Mouse (Mus musculus) liver, postnatal 0 days (tissue): Measurements from ENCODE around the gene Dpep2nb. TPM values are rescaled to one million over a fixed set of nuclear protein-coding genes. Genes with fewer than 3 reads are reported as not detected.
A peak's percentile ranks its signal among the peaks of the same experiment; 100 is the strongest.
"Not testable (repeated sequence)": the region's sequence is repeated elsewhere in the genome, so short reads cannot be mapped to it uniquely, and the experiment has no call there.

ENCODE experiments used
- ATAC-seq: fragments of 200-750 bp; cut with Nextera tagmentation; 2 replicates; pipeline ENCODE4 v1.8.0; 2017; ENCODE audit warnings: mild to moderate bottlenecking, moderate library complexity
- DNase-seq: peaks from one replicate; pipeline ENCODE4 v3.0.0-alpha.2; 2016
- H3K27ac ChIP-seq: fragments of 300-500 bp; sonication (generic); 2 replicates; pipeline ENCODE4 v1.5.1; 2014; ENCODE audit warnings: antibody characterized with exemption, moderate library complexity, mild to moderate bottlenecking, low read depth
- H3K27me3 ChIP-seq: fragments of 300-500 bp; sonication (generic); 2 replicates; pipeline ENCODE4 v1.6.1; 2014; ENCODE audit warnings: low read length, control low read depth, mixed read lengths; ENCODE audit not compliant: insufficient read depth
- H3K36me3 ChIP-seq: fragments of 300-500 bp; sonication (generic); replicated peaks from 2 replicates; pipeline ENCODE4 v1.6.1; 2014; ENCODE audit warnings: mild to moderate bottlenecking, control low read depth, low read length, moderate library complexity, mixed read lengths; ENCODE audit not compliant: insufficient read depth
- H3K4me1 ChIP-seq: fragments of 300-500 bp; sonication (generic); 2 replicates; pipeline ENCODE4 v1.6.1; 2014; ENCODE audit warnings: antibody characterized with exemption, mild to moderate bottlenecking, control low read depth; ENCODE audit not compliant: insufficient read depth
- H3K4me2 ChIP-seq: fragments of 300-500 bp; sonication (generic); 2 replicates; pipeline ENCODE4 v1.6.1; 2014; ENCODE audit warnings: low read depth, mild to moderate bottlenecking, low read length, moderate library complexity, mixed read lengths
- H3K4me3 ChIP-seq: fragments of 300-500 bp; sonication (generic); 2 replicates; pipeline ENCODE4 v1.5.1; 2014; ENCODE audit warnings: low read depth, low read length
- H3K9ac ChIP-seq: fragments of 300-500 bp; sonication (generic); replicated peaks from 2 replicates; pipeline ENCODE4 v1.6.1; 2014; ENCODE audit warnings: mild to moderate bottlenecking, moderate library complexity
- H3K9me3 ChIP-seq: fragments of 300-500 bp; sonication (generic); 2 replicates; pipeline ENCODE4 v1.6.1; 2016; ENCODE audit warnings: mild to moderate bottlenecking, control low read depth, low read length, mixed read lengths
- CTCF ChIP-seq: sonication (generic); IDR thresholded peaks from 2 replicates; pipeline ENCODE4 v1.5.1; 2016; ENCODE audit warnings: antibody characterized with exemption, low read depth
- EP300 ChIP-seq: IDR thresholded peaks from 2 replicates; pipeline ENCODE4 v1.6.1; 2016; ENCODE audit warnings: antibody characterized with exemption, low read depth, mild to moderate bottlenecking
- WGBS: fragments of 180-500 bp; shearing (Covaris S2); extraction: QIAGEN DNeasy Blood & Tissue Kit; methylation state at CpG from one replicate; pipeline ENCODE4 v1.1.7; 2014; ENCODE audit not compliant: insufficient replicate concordance; 5-methylcytosine and 5-hydroxymethylcytosine counted together
- polyA plus RNA-seq: library from polyadenylated mRNA; unstranded; fragments of >200 nt; fragmentation: Nextera tagmentation; extraction: Ambion mirVana; gene quantifications from 2 replicates; pipeline ENCODE4 v1.2.1, GENCODE M21; 2015

Dpep2nb gene
- polyA plus RNA-seq, 1 experiment from 2014 or later = not detected

- Histone ChIP-seq H3K4me2 (no peak overlapping the region), H3K9me3 (no peaks in the 10 kb centered on the region), H3K4me1 (no peaks in the 10 kb centered on the region; the same call in 1 of the 2 replicates), H3K4me3 (no peak overlapping the region), H3K36me3 (peaks cover 4% of the 10 kb centered on the region), H3K27ac (no peak overlapping the region), H3K9ac (no peak overlapping the region), H3K27me3 (no peaks in the 10 kb centered on the region)
- 74% methylated on average over 10 of the region's 10 CpGs for WGBS
- DNase-seq = no peak
- TF ChIP-seq EP300 (no peak), CTCF (no peak)
- ATAC-seq = no peak
Measured at GRCm38 (mm10) chr8:106038721-106039120, 32.9 kb upstream of the Dpep2nb start.

DNA sequence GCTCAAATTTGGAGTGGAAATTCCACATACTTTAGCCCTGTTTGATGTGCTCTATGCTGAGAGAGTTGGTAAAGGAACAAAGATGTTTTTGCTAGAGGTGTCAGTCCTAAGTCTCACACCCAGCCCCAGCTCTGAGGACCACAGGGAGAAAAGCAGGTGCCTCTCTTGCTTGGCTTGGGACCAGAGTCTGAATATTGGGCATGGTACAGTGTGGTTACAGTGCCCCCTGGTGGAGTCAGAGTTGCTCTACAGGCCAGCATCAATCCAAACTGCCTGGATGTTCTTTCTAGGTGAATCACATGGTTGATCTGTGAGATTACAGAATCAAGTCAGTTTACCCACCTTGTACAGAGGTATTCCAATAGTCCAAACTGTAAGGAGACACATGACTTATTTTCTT is 16.7 kb upstream of the Dpep2nb start:
- Histone ChIP-seq H3K4me1 (no peaks in the 10 kb centered on the region; the same call in 1 of the 2 replicates), H3K27ac (no peak overlapping the region), H3K9ac (no peak overlapping the region), H3K27me3 (no peaks in the 10 kb centered on the region), H3K36me3 (0 out of 2 replicates have a peak, but pooled peaks cover 4% of the 10 kb centered on the region), H3K4me2 (no peak overlapping the region), H3K9me3 (no peaks in the 10 kb centered on the region), H3K4me3 (no peak overlapping the region)
- ATAC-seq (peak; percentile 74), DNase-seq (peak; percentile 86)
- TF ChIP-seq CTCF = peak; percentile 99
- no peak for TF ChIP-seq EP300

- Histone ChIP-seq H3K9ac (no peak overlapping the region), H3K4me2 (no peak overlapping the region), H3K27me3 (no peaks in the 10 kb centered on the region), H3K4me3 (no peak overlapping the region), H3K36me3 (no peaks in the 10 kb centered on the region; the same call in 1 of the 2 replicates), H3K4me1 (no peaks in the 10 kb centered on the region; the same call in 1 of the 2 replicates), H3K9me3 (no peaks in the 10 kb centered on the region), H3K27ac (no peak overlapping the region)
- no peak for DNase-seq
- TF ChIP-seq CTCF (no peak), EP300 (no peak)
- 61% methylated on average over 3 of the region's 3 CpGs for WGBS
- no peak for ATAC-seq
Measured at GRCm38 (mm10) chr8:106018039-106018438, 12.3 kb upstream of the Dpep2nb start.

GRCm38 (mm10) chr8:106017130-106017529 is 11.4 kb upstream of the Dpep2nb start:
- WGBS = 50% methylated on average over 7 of the region's 7 CpGs
- TF ChIP-seq CTCF = no peak
- TF ChIP-seq EP300 = no peak
- H3K27me3 ChIP-seq = no peaks in the 10 kb centered on the region
- H3K4me1 ChIP-seq = no peaks in the 10 kb centered on the region; the same call in none of the 2 replicates
- H3K36me3 ChIP-seq = no peaks in the 10 kb centered on the region; the same call in 1 of the 2 replicates
- no peak for ATAC-seq
- no peak overlapping the region for H3K4me2 ChIP-seq
- no peak overlapping the region for H3K9ac ChIP-seq
- no peaks in the 10 kb centered on the region for H3K9me3 ChIP-seq
- H3K4me3 ChIP-seq = no peak overlapping the region
- H3K27ac ChIP-seq = no peak overlapping the region
- no peak for DNase-seq

GRCm38 (mm10) chr8:106016284-106016683 is 10.5 kb upstream of the Dpep2nb start:
- TF ChIP-seq EP300 (no peak), CTCF (no peak)
- no peak overlapping the region for H3K9ac ChIP-seq
- no peak overlapping the region for H3K4me2 ChIP-seq
- ATAC-seq (no peak), DNase-seq (no peak)
- no peaks in the 10 kb centered on the region for H3K27me3 ChIP-seq
- no peaks in the 10 kb centered on the region; the same call in 1 of the 2 replicates for H3K36me3 ChIP-seq
- WGBS = 78% methylated on average over 6 of the region's 6 CpGs
- peaks cover 3% of the 10 kb centered on the region for H3K4me1 ChIP-seq
- no peaks in the 10 kb centered on the region for H3K9me3 ChIP-seq
- H3K27ac ChIP-seq = no peak overlapping the region
- no peak overlapping the region for H3K4me3 ChIP-seq

- not testable (repeated sequence) for H3K36me3 ChIP-seq
- peak overlapping the region; percentile 82 for H3K27ac ChIP-seq
Measured at GRCm38 (mm10) chr8:106012203-106012602, 6.4 kb upstream of the Dpep2nb start.

GRCm38 (mm10) chr8:106011643-106011986 is 5.8 kb upstream of the Dpep2nb start, which contains the start of gene Ddx28:
Gene Ddx28, minus strand, starts transcription at chr8:106011882.
- Histone ChIP-seq H3K4me2 (peak within 1 kb of the TSS; percentile 94), H3K9ac (peak within 1 kb of the TSS; percentile 80), H3K36me3 (no peaks in the 10 kb centered on the region), H3K4me1 (peaks cover 18% of the 10 kb centered on the region), H3K9me3 (no peaks in the 10 kb centered on the region), H3K27ac (peak within 1 kb of the TSS; percentile 82), H3K27me3 (no peaks in the 10 kb centered on the region), H3K4me3 (peak within 1 kb of the TSS; percentile 72)
- TF ChIP-seq EP300 (no peak; the same call in 1 of the 2 replicates), CTCF (no peak)
- no peak for DNase-seq
- peak; percentile 60 for ATAC-seq
- WGBS = under 1% methylated on average over 6 of the region's 6 CpGs

More at GRCm38 (mm10) chr8:106012203-106012602, 6.4 kb upstream of the Dpep2nb start:
- Histone ChIP-seq H3K9ac (peak overlapping the region; percentile 80), H3K4me1 (peaks cover 18% of the 10 kb centered on the region), H3K4me2 (peak overlapping the region; percentile 94), H3K4me3 (peak overlapping the region; percentile 72)
- not testable (repeated sequence) for H3K27me3 ChIP-seq, ATAC-seq, H3K9me3 ChIP-seq, DNase-seq
- 55% methylated on average over 8 of the region's 8 CpGs for WGBS
- peak; percentile 43; the same call in 1 of the 2 replicates for TF ChIP-seq EP300
